Mouse (Mus musculus): Measurements from ENCODE around the gene 1700013G24Rik.
A peak's percentile ranks its signal among the peaks of the same experiment; 100 is the strongest.
"Not testable (repeated sequence)": the region's sequence is repeated elsewhere in the genome, so short reads cannot be mapped to it uniquely, and the experiment has no call there.

1700013G24Rik gene

DNA sequence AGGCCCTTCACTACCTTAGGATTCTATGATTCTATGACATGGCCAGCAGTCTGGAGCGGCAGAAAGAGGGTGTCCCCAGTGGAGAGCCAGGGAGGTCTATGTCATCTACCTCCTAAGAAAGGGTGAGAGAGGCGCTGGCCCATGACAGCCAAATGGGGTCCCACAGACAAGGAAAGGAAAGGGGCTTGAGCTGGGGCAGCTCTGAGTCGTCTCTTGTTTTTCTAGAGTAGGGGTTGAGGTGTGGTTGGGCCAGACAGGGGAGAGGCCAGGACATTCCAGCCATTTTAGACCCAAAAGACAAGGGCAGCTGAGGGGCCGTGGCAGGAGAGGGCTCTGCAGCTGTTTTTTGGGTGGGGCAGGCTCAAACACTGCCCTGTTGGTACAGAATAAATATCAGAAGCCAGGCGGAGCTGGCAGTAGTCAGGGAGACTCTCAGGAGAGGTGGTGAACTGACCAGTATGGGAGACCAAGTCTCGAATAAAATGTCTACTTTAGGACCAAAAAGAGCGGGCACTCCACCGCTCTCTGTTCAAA lies at the start of gene 1700013G24Rik:
1700013G24Rik (plus strand) TSS at position 51 of the 534 bp plus-strand sequence.
- DNase-seq (ENCODE audit: low read depth, low spot score), result no peak

DNA sequence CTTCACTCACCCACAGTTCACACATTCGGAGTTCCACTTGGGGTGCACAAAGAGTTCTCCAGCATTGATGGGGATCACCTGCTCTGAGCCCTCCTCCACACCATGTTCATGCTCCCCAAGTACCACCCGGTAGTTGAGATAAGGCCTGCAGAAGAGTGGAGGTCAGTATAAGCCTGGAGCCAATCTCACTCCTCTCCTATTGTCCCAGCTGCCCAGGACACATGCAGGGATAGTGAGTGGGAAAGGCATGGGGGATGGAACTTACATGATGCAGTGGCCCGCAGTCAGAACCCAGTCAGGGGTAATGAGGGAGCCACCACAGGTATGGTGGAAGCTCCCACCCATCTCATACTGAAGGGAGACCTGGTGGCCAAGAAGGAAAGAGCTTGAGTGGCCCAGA lies 47.5 kb upstream of the 1700013G24Rik start:
- DNase-seq (ENCODE audit: low read depth, low spot score), result no peak

- DNase-seq (ENCODE audit: low read depth, low spot score), result no peak
These were observed 43.4 kb upstream of the 1700013G24Rik start, which contains the start of gene Cela3a for GRCm38 (mm10) chr4:137409691-137410090. Gene Cela3a (minus strand): TSS chr4:137409791.

DNA sequence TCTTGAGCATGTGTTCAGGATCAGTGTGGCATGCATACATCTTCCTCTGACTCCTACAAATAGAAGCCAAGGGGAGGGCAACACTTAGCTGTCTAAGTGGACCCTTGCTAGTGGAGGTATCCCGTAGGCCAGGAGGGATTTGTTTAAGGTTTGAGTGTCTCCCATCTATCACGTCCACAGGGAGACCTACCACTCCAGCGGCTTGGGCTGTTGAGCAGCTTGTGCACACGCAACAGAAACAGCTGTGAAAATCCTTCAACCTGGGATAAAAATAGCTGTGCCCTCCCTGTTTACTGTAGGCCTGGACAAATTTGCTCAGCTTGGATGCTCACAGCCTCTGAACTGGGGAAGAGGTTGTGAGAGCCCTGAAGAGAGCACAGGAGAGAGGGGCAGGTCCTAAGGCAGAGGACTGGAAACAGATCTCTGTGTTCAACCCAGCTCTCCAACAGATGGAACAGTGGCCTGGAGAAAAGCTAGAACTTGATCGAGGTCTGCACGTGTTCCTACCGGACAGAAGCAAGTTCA lies 40.8 kb upstream of the 1700013G24Rik start:
- DNase-seq (ENCODE audit: low read depth, low spot score), result not testable (repeated sequence)

DNA sequence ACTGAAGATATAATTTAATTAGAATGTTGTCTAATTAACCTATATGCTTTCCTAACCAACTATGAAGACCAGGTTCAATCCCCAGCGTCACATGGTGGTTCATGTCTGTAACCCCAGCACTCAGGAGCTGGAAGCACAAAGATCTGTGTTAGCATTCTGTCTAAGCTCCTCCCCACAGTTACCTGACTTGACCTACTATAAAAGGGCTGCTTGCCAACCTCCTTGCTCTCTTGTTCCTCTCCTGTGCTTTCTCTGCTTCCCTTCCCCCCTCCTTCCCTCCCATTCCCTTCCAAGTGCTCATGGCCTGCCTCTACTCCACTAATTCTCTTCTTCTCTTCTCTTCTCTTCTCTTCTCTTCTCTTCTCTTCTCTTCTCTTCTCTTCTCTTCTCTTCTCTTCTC lies 38.1 kb upstream of the 1700013G24Rik start:
- no peak for DNase-seq (ENCODE audit: low read depth, low spot score)

DNA sequence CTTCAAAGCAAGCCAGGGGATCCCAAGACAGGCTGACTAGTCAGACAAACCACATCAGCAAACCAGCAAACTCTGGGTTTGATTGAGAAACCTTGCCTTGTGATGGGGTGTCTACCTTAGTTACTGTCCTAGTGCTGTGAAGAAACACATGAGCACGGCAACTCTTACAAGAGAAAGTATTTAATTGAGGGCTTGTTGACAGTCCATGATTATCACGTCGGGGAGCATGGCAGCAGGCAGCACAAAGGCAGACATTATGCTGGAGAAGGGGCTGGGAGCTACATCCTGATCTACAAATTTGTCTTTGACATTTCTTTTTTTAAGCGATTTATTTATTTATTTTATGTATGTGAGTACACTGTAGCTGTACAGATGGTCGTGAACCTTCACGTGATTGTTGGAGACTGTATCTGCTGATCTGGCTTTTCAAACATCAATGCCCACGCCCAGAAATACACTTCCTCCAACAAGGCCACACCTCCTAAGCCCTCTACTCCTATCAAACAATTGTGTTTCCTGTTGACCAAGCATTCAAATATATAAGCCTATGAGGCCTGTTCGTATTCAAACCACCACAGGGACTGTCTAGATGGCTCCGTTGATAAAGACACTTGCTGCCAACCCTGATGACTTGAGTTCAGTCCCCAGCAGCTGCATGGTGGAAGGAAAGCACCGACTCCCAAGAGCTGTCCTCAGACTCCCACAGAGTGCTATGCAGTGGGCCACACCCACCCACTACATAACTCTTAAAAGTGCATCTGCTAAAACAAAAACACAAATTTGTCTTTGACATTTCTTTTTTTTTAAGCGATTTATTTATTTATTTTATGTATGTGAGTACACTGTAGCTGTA lies 35.1 kb upstream of the 1700013G24Rik start:
- no peak for DNase-seq (ENCODE audit: low read depth, low spot score)

DNA sequence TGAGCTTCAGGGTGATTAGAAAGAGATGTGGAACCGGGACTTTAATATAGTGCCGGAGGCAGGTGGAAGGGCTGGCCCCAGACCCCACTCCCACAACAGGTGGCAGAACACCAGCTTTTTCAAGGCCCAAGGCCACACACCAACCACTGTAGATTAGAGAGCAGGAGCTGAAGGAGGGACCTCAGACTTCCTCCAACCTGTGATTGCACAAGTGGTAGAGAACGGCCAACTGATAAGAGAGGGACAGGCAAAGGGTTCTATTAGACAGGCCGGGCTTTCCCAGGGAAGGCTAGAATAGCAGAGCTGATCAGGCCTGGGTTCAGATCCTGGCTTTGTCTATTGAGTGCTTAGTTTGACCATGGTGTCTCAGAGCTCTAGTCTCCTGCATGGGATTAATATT lies 22.6 kb upstream of the 1700013G24Rik start, which contains the start of gene Cela3b:
Cela3b (minus strand) TSS at position 39 of the 400 bp plus-strand sequence.
- no peak for DNase-seq (ENCODE audit: low read depth, low spot score)

GRCm38 (mm10) chr4:137432700-137433550 lies 20.2 kb upstream of the 1700013G24Rik start:
- not testable (repeated sequence) for DNase-seq (ENCODE audit: low read depth, low spot score)

- peak; percentile 23 for DNase-seq (ENCODE audit: low read depth, low spot score)
These were observed 16.0 kb upstream of the 1700013G24Rik start for GRCm38 (mm10) chr4:137436979-137437669.

GRCm38 (mm10) chr4:137438842-137439241 lies 14.2 kb upstream of the 1700013G24Rik start:
- no peak for DNase-seq (ENCODE audit: low read depth, low spot score)

GRCm38 (mm10) chr4:137441332-137441731 lies 11.8 kb upstream of the 1700013G24Rik start:
- DNase-seq (ENCODE audit: low read depth, low spot score), result no peak

DNA sequence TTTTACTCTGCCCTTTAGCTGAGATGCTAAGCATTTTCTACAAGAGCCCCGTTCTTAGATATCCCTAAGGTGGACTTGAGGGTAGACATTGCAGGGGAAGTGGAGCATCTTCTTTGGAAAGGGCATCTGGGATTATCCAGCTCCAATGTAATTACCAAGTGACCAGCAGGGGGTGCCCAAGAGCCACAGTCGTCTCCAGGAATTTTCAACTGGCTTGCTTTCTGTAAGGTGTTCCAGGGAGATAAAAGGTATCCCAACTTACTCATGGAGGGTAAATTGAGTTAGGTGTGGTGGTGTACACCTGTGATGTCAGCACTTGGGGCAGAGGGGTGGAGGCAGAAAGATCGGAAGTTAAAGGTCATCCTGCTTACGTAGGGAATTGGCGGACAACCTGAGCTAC lies 9.5 kb upstream of the 1700013G24Rik start:
- DNase-seq (ENCODE audit: low read depth, low spot score), result no peak

- DNase-seq (ENCODE audit: low read depth, low spot score), result no peak
These were observed 7.2 kb upstream of the 1700013G24Rik start for GRCm38 (mm10) chr4:137445881-137446280.

DNA sequence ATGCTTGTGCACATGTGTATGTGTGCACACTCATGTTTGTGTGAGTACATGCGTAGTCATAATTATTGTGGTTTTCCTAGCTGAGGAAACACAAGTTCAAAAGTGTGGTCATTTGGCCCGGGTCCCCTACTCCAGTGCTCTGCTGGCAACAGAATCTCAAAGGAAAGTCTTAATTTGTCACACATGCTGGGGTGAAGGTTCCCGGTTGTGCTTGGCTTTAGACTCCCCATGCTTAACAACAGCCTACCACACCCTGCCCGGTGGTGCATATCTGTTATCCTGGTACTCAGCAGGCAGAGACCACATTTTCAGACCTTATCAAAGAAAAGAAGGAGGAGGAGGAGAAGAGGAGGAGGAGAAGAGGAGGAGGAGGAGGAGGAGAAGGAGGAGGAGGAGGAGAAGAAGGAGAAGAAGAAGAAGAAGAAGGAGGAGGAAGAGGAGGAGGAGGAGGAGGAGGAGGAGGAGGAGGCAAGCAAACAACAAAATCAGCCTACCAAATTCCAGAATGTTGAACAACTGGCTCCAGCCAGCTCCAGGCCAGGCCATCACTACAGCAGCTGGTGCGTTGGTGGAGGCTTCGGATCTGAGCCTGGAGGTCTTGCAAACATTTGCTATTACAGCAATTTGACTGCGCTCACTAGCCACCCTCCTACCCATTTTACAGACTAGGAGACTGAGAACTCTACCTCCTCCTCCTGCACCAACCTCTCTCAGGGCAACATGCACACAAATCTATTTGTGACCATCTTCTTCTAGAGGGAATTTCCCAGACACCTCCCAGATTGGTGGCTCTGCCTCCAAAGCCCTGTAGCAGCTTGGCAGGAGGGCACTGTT lies 5.5 kb upstream of the 1700013G24Rik start:
- no peak for DNase-seq (ENCODE audit: low read depth, low spot score)

DNA sequence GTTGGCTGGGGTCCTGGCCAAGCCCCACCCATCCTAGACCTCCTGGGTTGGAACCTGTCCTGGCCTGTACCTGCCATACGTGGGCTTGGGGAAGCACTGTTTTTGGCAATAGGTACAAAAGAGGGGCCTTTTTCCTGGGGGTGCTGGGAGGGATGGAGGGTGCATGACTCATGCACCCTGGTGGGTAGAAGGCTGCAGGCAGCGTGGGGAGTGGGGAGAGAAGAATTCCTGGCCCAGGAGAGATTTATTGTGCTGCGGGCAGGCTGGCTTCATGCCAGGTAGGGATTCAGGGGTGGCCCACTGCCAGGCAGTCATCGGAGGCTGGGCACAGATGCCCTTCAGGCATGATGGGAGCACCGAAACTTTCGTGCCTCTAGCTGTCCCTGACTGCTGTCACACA lies 4.9 kb upstream of the 1700013G24Rik start:
- DNase-seq (ENCODE audit: low read depth, low spot score), result no peak

DNA sequence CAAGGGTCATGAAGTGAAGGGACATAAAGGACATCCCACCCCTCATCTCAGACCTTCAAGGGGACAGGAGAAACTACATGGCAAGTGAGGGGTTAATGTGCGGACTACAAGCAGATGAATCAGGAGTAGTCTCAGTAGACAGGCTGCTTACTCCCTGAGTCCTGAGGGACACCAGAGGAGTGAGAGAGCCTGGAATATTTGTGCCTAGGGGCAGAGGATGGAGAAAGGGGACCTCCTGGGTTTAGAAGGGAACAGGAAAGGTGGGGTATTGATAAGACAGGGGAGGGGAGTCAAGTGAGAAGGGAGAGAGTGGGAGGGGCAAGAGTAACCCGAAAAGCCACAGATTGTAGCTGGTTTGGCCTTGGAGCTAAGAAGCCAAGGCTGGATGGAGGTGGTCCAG lies 4.4 kb upstream of the 1700013G24Rik start:
- DNase-seq (ENCODE audit: low read depth, low spot score), result no peak

DNA sequence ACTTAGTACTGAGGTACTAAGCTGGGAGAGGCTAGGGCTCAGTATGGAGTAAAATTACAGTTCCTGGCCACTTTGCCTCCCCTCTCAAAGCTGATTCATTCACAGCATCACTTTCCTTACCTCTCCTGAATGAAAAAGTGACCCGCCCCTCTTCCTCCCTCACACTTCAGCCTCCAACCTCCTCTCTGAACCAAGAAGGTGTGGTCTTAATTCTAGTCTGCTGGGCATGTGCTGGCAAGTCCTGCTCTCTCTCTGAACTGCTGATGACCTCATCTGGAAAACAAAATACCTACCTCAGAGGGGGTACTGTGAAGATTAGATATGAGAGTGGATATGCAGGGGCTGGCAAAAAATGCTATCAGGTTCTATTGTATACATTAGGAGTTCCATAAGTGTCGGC lies 4.0 kb upstream of the 1700013G24Rik start:
- no peak for DNase-seq (ENCODE audit: low read depth, low spot score)

- DNase-seq (ENCODE audit: low read depth, low spot score), result no peak
These were observed 3.4 kb upstream of the 1700013G24Rik start for GRCm38 (mm10) chr4:137449715-137450114.

GRCm38 (mm10) chr4:137452190-137452589 lies 894 bp upstream of the 1700013G24Rik start:
- DNase-seq (ENCODE audit: low read depth, low spot score), result no peak

DNA sequence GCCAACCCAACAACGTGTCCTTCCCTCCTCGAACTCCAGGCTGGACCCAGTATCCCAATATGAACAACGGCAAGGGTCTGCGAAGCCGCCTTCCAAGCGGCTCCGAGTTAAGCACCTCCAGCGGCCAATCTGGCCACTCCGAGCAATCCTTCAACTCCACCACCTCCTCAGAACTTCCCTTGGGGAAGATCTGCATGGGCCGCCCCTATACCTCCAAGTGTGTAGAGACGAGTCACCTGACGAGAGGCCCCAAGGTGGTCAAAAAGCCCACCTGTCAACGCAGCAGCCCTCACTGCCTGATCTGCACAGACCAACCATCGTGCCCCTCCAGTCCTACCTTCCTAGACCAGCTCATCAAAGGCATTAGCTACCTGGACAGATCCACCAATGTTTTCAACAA lies 1.5 kb downstream of the 1700013G24Rik start:
- DNase-seq (ENCODE audit: low read depth, low spot score), result no peak
